Mouse (Mus musculus): ENCODE results near the gene Nat8f4. TPM values are rescaled to one million over a fixed set of nuclear protein-coding genes. Genes with fewer than 3 reads are reported as not detected.
"Not testable (repeated sequence)": the region's sequence is repeated elsewhere in the genome, so short reads cannot be mapped to it uniquely, and the experiment has no call there.

Nat8f4 gene
- polyA plus RNA-seq, 1 experiment: 3.1 TPM

DNA sequence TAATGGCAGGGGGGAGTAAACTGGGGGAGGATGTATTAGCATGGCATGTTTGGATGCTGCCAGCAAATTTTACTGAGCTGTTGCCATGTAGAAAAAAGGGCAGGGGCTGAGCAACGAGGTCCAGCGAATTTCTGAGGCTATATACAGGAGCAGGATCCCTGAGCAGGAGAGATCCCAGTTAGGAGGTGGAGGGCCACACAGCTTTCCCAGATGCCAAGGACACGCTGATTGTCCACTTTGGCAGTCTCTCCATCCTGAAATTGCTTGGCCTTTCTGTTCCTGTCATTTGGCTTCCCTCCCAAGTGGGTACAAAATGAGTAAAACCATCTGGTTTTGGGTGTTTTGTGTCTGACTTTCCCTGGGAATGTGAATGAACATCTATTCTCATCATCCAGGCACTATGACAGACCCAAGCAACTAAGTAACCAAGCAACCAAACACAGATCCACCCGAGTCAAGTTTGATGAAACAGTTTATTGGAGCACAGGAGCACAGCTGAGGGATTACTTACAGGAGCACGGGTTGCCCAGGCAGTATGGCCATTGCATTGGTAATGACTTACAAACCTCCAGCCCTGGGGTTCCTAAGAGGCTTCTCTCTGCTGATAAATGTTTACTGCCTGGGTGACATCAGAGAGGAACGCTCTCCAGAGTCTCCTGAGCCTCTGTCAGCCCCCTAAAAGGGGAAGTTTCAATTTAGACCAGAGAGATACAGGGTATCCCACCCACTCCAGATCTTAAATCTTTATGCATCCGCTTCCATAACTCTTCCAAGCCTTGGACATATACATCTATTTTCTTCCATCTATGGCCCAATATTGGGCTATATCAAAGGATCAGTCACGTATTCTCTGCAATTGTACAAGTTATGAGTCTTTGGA lies 5.8 kb downstream of the Nat8f4 start:
- not testable (repeated sequence) for DNase-seq (ENCODE audit: low spot score)

- not testable (repeated sequence) for DNase-seq (ENCODE audit: low spot score)
These were observed 9.5 kb downstream of the Nat8f4 start for GRCm38 (mm10) chr6:85895061-85895648.

GRCm38 (mm10) chr6:85888961-85889360 lies 15.7 kb downstream of the Nat8f4 start:
- no peak for DNase-seq (ENCODE audit: low spot score)

GRCm38 (mm10) chr6:85884311-85884710 lies 20.4 kb downstream of the Nat8f4 start:
- no peak for DNase-seq (ENCODE audit: low spot score)

- not testable (repeated sequence) for DNase-seq (ENCODE audit: low spot score)
These were observed 21.4 kb downstream of the Nat8f4 start for GRCm38 (mm10) chr6:85883246-85883645.

- not testable (repeated sequence) for DNase-seq (ENCODE audit: low spot score)
These were observed 35.7 kb downstream of the Nat8f4 start, which contains the start of gene Nat8f2 for GRCm38 (mm10) chr6:85869006-85869405. Gene Nat8f2, minus strand, starts transcription at chr6:85869158.

DNA sequence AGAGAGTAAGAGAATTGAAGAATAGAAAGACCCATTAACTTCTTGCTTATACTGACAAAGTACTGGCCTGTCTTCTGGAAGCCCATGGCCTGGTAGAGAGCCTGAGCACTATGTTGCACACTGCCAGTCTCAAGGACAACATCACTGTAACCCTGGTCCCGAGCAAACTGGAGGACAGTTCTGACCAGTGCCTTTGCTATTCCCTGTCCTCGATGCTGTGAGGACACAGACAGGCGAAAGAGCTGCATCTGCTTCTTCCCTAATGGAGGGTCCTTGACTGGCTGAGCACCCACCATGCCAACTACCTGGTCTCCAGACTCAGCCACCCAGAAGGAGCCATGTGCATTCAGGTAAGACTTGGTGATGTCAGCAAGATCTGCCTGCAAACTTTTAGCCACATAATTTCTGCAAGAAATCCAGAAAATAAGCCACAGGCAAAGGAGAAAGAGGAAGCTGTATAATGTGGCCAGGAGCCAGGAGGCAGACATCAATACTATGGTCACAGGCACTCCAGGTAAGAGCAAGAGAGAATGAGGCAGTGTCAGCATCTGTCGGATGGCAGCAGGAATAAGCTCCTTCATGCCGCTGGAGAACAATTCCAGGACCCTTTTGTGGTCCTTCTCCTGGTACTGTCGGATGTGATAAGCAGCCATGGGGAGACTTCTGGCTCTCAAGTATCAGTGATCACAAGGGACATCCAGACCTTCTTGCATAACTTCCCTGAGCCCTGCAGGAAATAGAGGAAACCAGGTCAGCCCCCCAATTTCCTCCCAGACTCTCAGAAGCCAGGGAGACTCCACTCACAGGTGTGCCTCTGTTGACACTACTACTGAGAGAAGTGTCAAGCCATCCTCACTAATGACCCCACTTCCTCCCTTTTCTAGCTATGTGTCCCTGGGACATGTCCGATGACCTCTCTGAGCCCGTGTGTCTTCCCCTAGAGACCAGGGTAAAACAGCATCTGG lies 36.7 kb downstream of the Nat8f4 start:
- DNase-seq (ENCODE audit: low spot score): no peak

GRCm38 (mm10) chr6:85866995-85867394 lies 37.7 kb downstream of the Nat8f4 start:
- not testable (repeated sequence) for DNase-seq (ENCODE audit: low spot score)

- DNase-seq (ENCODE audit: low spot score): not testable (repeated sequence)
These were observed 38.5 kb downstream of the Nat8f4 start for GRCm38 (mm10) chr6:85866166-85866565.

- not testable (repeated sequence) for DNase-seq (ENCODE audit: low spot score)
These were observed 39.6 kb downstream of the Nat8f4 start for GRCm38 (mm10) chr6:85864900-85865639.

DNA sequence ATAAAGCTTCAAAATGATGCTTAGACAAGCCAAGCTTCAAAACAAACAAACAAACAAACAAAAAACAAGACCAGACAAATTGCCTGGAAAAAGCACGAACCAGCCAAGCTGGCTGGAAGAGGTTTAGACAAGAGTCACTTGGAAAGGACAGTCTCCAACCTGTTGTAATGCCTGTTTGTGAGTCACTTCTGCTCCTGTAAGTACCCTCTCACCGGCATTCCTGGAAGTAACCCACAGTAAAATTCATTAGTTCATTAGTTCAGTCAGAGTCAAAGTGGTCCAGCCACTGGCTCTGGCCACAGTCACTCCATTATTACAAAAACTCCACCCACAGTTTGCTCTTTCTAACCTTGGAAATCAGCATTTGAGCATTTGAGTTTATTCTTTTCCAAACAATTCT lies 40.8 kb downstream of the Nat8f4 start:
- DNase-seq (ENCODE audit: low spot score): no peak

DNA sequence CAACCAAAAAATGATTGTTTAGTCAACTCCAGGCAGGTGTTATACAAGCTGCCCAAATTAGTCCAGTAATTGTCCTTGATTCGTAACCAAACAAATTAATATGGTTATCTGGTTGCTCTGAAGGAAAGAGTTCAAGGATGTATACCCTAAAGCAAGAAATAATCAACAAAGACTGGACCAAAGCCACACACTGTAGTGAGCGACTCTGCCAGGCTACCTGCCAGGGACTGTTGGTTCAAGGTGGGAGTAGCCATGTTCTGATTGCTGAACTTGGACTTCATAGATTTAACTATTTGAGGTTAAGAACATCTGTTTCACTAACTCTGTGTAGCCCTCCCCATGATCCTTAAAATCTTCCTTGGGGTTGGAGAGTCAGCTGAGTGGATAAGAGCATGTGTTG lies 41.5 kb downstream of the Nat8f4 start:
- no peak for DNase-seq (ENCODE audit: low spot score)

DNA sequence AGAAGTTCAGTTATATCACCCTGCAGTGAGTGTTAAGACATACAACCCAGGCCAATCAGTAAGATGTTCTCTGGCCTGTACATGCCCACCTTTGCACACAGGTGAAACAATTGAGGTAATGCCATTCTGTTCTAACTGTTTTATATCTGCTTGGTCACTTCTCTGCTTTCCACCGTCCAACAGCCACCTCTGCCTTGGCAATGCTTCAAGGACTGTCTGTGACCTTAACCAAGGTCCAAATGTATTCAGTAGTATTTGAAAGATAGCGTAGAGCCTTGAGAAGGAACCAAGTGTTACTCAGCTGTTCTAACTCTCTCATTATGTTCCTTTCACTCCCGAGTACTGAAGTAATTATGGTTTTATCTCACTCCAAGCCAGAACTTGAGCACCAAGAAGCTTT lies 42.1 kb downstream of the Nat8f4 start:
- DNase-seq (ENCODE audit: low spot score): no peak

GRCm38 (mm10) chr6:85861247-85861646 lies 43.4 kb downstream of the Nat8f4 start:
- no peak for DNase-seq (ENCODE audit: low spot score)

- DNase-seq (ENCODE audit: low spot score): no peak
These were observed 48.4 kb downstream of the Nat8f4 start for GRCm38 (mm10) chr6:85856194-85856678.

- DNase-seq (ENCODE audit: low spot score): no peak
These were observed 51.2 kb downstream of the Nat8f4 start for GRCm38 (mm10) chr6:85853481-85853880.

GRCm38 (mm10) chr6:85851062-85851773 lies 53.5 kb downstream of the Nat8f4 start:
- no peak for DNase-seq (ENCODE audit: low spot score)

- no peak for DNase-seq (ENCODE audit: low spot score)
These were observed 55.4 kb downstream of the Nat8f4 start for GRCm38 (mm10) chr6:85849240-85849639.
